Comparison of ENCODE assay signal across 21 mouse cellular contexts in the genomic region with DNA sequence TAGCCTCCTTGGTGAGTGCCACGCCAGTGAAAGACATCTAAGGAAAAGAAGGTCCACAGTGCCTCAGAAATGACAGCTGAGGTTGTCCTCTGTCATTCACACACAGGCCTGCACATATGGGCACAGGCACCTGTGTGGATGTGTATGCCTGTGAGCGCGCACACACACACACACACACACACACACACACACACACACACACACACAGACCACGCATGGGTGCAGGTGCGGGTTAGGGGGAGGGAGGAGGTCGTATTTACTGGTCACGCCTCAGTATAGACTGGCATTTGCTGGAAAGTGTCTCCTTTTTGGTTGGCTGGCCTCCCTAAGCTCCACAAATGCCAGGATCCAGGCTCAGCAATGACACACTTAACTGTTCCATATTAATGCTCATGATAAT.
DNase-seq lines count a peak whose midpoint lies in the region; ATAC-seq and TF ChIP-seq lines count a peak whose summit lies in the region.
"Had no signal": no experiment of that assay in that cellular context is flagged by ENCODE, and none has a peak within 500 bp of the region (broad histone marks: within the 10 kb centered on the region; RNA-seq: fewer than 3 reads in every experiment).

No protein-coding gene starts in this region.

- WGBS in heart, embryonic 16.5 days, result 83% methylated on average over 6 of the region's 7 CpGs
- WGBS in kidney, postnatal 0 days, result 70% methylated on average over 7 of the region's 7 CpGs
- WGBS in neural tube, embryonic 15.5 days, result 63% methylated on average over 5 of the region's 7 CpGs

- peaks cover 5% of the 10 kb centered on the region; the same call in 1 of the 2 replicates for H3K4me1 ChIP-seq in heart, embryonic 16.5 days (ENCODE audit: control insufficient read depth, insufficient read depth, low read length)
- H3K4me1 ChIP-seq in kidney, postnatal 0 days (replicated peaks; ENCODE audit: insufficient read depth, low read length), result no peaks in the 10 kb centered on the region
- no peaks in the 10 kb centered on the region for H3K4me1 ChIP-seq in neural tube, embryonic 15.5 days
- H3K4me1 ChIP-seq: embryonic facial prominence, embryonic 12.5 days had no signal

- ATAC-seq in heart, embryonic 16.5 days (replicated peaks; ENCODE audit: extremely low read depth, insufficient read depth, low FRiP score), result 0 out of 2 replicates have a peak, but pooled peaks have one; percentile 14
- peak; percentile 54; the same call in 1 of the 2 replicates for ATAC-seq in kidney, postnatal 0 days (replicated peaks; ENCODE audit: low FRiP score, low read depth)
- ATAC-seq in neural tube, embryonic 15.5 days (ENCODE audit: low FRiP score), result peak; percentile 38; the same call in 1 of the 2 replicates
- ATAC-seq: activated CD4-positive, CD25-positive, alpha-beta regulatory T cell, adult 4 months; forebrain, embryonic 13.5 days; hindbrain, embryonic 16.5 days had no signal

- H3K9me3 ChIP-seq in heart, embryonic 16.5 days (replicated peaks; ENCODE audit: control insufficient read depth, low read length), result no peaks in the 10 kb centered on the region
- H3K9me3 ChIP-seq in kidney, postnatal 0 days (replicated peaks; ENCODE audit: low read length), result no peaks in the 10 kb centered on the region
- H3K9me3 ChIP-seq in neural tube, embryonic 15.5 days (replicated peaks), result no peaks in the 10 kb centered on the region
- H3K9me3 ChIP-seq: embryonic facial prominence, embryonic 12.5 days; forebrain, embryonic 13.5 days; heart, embryonic 12.5 days had no signal

- H3K27me3 ChIP-seq in heart, embryonic 16.5 days (ENCODE audit: control insufficient read depth, insufficient read depth, low read length), result no peaks in the 10 kb centered on the region
- no peaks in the 10 kb centered on the region for H3K27me3 ChIP-seq in kidney, postnatal 0 days (ENCODE audit: insufficient read depth, low read length)
- no peaks in the 10 kb centered on the region for H3K27me3 ChIP-seq in neural tube, embryonic 15.5 days (replicated peaks)
- H3K27me3 ChIP-seq: embryonic facial prominence, embryonic 12.5 days; forebrain, embryonic 13.5 days; heart, embryonic 12.5 days; Patski had no signal

- H3K4me3 ChIP-seq in heart, embryonic 16.5 days (ENCODE audit: low read length), result no peak overlapping the region
- no peak overlapping the region for H3K4me3 ChIP-seq in kidney, postnatal 0 days (replicated peaks; ENCODE audit: low read depth, low read length)
- H3K4me3 ChIP-seq in neural tube, embryonic 15.5 days (replicated peaks), result no peak overlapping the region
- H3K4me3 ChIP-seq: embryonic facial prominence, embryonic 12.5 days; forebrain, embryonic 13.5 days; gastrocnemius, adult 2 months; heart, embryonic 12.5 days had no signal

- H3K4me2 ChIP-seq in heart, embryonic 16.5 days (ENCODE audit: low read depth, low read length), result no peak overlapping the region
- no peak overlapping the region for H3K4me2 ChIP-seq in kidney, postnatal 0 days (ENCODE audit: low read length)
- H3K4me2 ChIP-seq in neural tube, embryonic 15.5 days, result no peak overlapping the region
- H3K4me2 ChIP-seq: embryonic facial prominence, embryonic 12.5 days; forebrain, embryonic 13.5 days; heart, embryonic 12.5 days had no signal

- H3K27ac ChIP-seq in heart, embryonic 16.5 days (ENCODE audit: low read length), result no peak overlapping the region
- no peak overlapping the region for H3K27ac ChIP-seq in kidney, postnatal 0 days
- no peak overlapping the region for H3K27ac ChIP-seq in neural tube, embryonic 15.5 days (replicated peaks)
- H3K27ac ChIP-seq: embryonic facial prominence, embryonic 12.5 days; forebrain, embryonic 13.5 days; gastrocnemius, adult 2 months had no signal

- H3K36me3 ChIP-seq in heart, embryonic 16.5 days (ENCODE audit: control insufficient read depth, insufficient read depth), result peaks cover 3% of the 10 kb centered on the region; the same call in 1 of the 2 replicates
- H3K36me3 ChIP-seq in kidney, postnatal 0 days (ENCODE audit: insufficient read depth, low read length), result no peaks in the 10 kb centered on the region
- H3K36me3 ChIP-seq in neural tube, embryonic 15.5 days, result no peaks in the 10 kb centered on the region
- H3K36me3 ChIP-seq: embryonic facial prominence, embryonic 12.5 days had no signal

- no peak overlapping the region for H3K9ac ChIP-seq in heart, embryonic 16.5 days (ENCODE audit: low read length)
- H3K9ac ChIP-seq in kidney, postnatal 0 days (ENCODE audit: low read depth, low read length), result no peak overlapping the region
- no peak overlapping the region for H3K9ac ChIP-seq in neural tube, embryonic 15.5 days (replicated peaks)
- H3K9ac ChIP-seq: embryonic facial prominence, embryonic 12.5 days; forebrain, embryonic 13.5 days; heart, embryonic 12.5 days had no signal

- intact Hi-C loops in heart, postnatal 14 days (cut with DNase I), result no loop called here

- TF ChIP-seq CTCF in kidney, postnatal 0 days (IDR thresholded peaks at IDR 0.05; ENCODE audit: low read depth), result no peak

- DNase-seq in heart, postnatal 14 days, result no peak
- DNase-seq in kidney, postnatal 0 days (ENCODE audit: low spot score), result no peak
- no peak for DNase-seq in kidney, adult 8-10 months
- no peak for DNase-seq in neural tube, embryonic 10.5 days (ENCODE audit: extremely low spot score, low spot score)
- DNase-seq in NIH3T3 (ENCODE audit: low read depth), result peak; percentile 19
- no peak for DNase-seq in ovary, postnatal 36 days (ENCODE audit: low spot score)
- DNase-seq: adrenal gland, postnatal 14 days; cerebellum, adult 11-12 months; cerebellum, adult 9-10 months; cerebellum, postnatal 25 days; gastrocnemius, adult 2 months; gastrocnemius, postnatal 25 days; heart, postnatal 4 days had no signal
